In genomic region chr1:181255891-181256688, GRCm38 (mm10) we compare ENCODE assay signal across 8 mouse cellular contexts. TPM values are rescaled to one million over a fixed set of nuclear protein-coding genes. Genes with fewer than 3 reads are reported as not detected.
DNase-seq lines count a peak whose midpoint lies in the region; ATAC-seq and TF ChIP-seq lines count a peak whose summit lies in the region.

No protein-coding gene starts in this region.

- ATAC-seq in heart, embryonic 15.5 days (replicated peaks; ENCODE audit: insufficient number of reproducible peaks, insufficient read depth, low FRiP score, low read depth) = peak; percentile 41; the same call in 1 of the 2 replicates

- no peak for TF ChIP-seq CTCF in E14TG2a.4 (conservative IDR thresholded peaks at IDR 0.05; ENCODE audit: low read length)

- 0 out of 2 replicates have a peak, but pooled peaks cover 9% of the 10 kb centered on the region for H3K36me3 ChIP-seq in E14TG2a.4 (ENCODE audit: insufficient read depth, low read length)
- peaks cover 45% of the 10 kb centered on the region for H3K36me3 ChIP-seq in erythroblast, embryonic 14.5 days (ENCODE audit: control insufficient read depth)
- no peaks in the 10 kb centered on the region for H3K36me3 ChIP-seq in heart, embryonic 15.5 days

- peak overlapping the region; percentile 72 for H3K4me3 ChIP-seq in E14TG2a.4 (replicated peaks; ENCODE audit: low read length)
- H3K4me3 ChIP-seq in erythroblast, embryonic 14.5 days (replicated peaks) = peak overlapping the region; percentile 66
- peak overlapping the region; percentile 52 for H3K4me3 ChIP-seq in heart, embryonic 15.5 days

- H3K4me2 ChIP-seq in heart, embryonic 15.5 days = peak overlapping the region; percentile 95

- peak overlapping the region; percentile 55 for H3K9ac ChIP-seq in heart, embryonic 15.5 days

- H3K4me1 ChIP-seq in E14TG2a.4 (replicated peaks; ENCODE audit: low read depth, low read length) = peaks cover 59% of the 10 kb centered on the region
- peaks cover 99% of the 10 kb centered on the region for H3K4me1 ChIP-seq in erythroblast, embryonic 14.5 days (ENCODE audit: control insufficient read depth)
- H3K4me1 ChIP-seq in heart, embryonic 15.5 days (replicated peaks) = peaks cover 37% of the 10 kb centered on the region

- H3K9me3 ChIP-seq in E14TG2a.4 (ENCODE audit: low read length) = peaks cover 20% of the 10 kb centered on the region
- peaks cover under 1% of the 10 kb centered on the region; the same call in 1 of the 2 replicates for H3K9me3 ChIP-seq in erythroblast, embryonic 14.5 days (ENCODE audit: control insufficient read depth, low read length)
- no peaks in the 10 kb centered on the region for H3K9me3 ChIP-seq in heart, embryonic 15.5 days (replicated peaks)

- 3% methylated on average over 20 of the region's 20 CpGs for WGBS in heart, embryonic 15.5 days

- peak overlapping the region; percentile 88 for H3K27ac ChIP-seq in heart, embryonic 15.5 days

- H3K27me3 ChIP-seq in E14TG2a.4 (ENCODE audit: insufficient read depth, low read length) = peaks cover 14% of the 10 kb centered on the region
- no peaks in the 10 kb centered on the region for H3K27me3 ChIP-seq in erythroblast, embryonic 14.5 days (ENCODE audit: control insufficient read depth)
- no peaks in the 10 kb centered on the region for H3K27me3 ChIP-seq in heart, embryonic 15.5 days

- DNase-seq in adrenal gland, postnatal 36 days = peak; percentile 49 to 74
- peak; percentile 67 to 80 for DNase-seq in kidney, postnatal 4 days
- DNase-seq in lung, postnatal 14 days = peak; percentile 56
- DNase-seq in ovary, postnatal 14 days (ENCODE audit: low spot score) = peak; percentile 42
- DNase-seq in urinary bladder, adult 2 months (ENCODE audit: low spot score) = peak; percentile 56

RNA-seq across cellular contexts. Expression of gene Wdr26, which starts 44.3 kb away (rescaled TPM):
- total RNA-seq in adrenal gland, postnatal 36 days (2021) = 100 to 1,000 TPM; 139 to 142 TPM
- 12.7 and 17.8 TPM in 2 replicates for polyA plus RNA-seq in erythroblast, embryonic 14.5 days (2012)
- polyA plus RNA-seq in heart, embryonic 15.5 days (2015; fragmentation: Nextera tagmentation; extraction: Ambion mirVana) = 25.1 and 29.3 TPM in 2 replicates
- polyA plus RNA-seq in urinary bladder, adult 2 months (2012; rRNA removed) = 57.4 and 61.8 TPM in 2 replicates

Comparison
In these comparisons a context has a peak if more than half of its experiments do, and no peak if none do; other contexts are left out.
1. Peak in every context shown above with its lines: DNase-seq, ATAC-seq, H3K4me3 ChIP-seq and H3K27ac ChIP-seq.